Comparison of ENCODE assay signal across 11 mouse cellular contexts in the genomic region with DNA sequence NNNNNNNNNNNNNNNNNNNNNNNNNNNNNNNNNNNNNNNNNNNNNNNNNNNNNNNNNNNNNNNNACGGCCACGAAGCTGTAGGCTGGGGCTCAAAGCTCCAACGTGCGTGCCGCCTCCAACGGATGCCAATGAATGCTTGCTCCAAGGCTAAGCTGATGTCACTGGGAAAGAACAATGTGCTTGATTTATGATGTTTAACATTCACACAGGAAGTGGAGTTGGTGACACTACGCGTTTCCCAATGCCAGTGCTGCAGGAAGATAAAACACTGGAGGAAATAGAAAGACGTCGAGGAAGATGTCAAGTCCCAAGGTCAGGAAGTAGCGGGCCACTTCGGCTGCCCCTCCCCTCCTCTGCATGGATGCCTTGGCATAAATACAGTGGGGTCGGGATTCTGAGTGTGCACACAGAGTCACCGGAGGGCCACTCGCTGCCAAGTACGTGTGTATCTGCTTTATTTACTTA.
DNase-seq lines count a peak whose midpoint lies in the region; ATAC-seq lines count a peak whose summit lies in the region.
"Had no signal": no experiment of that assay in that cellular context is flagged by ENCODE, and none has a peak within 500 bp of the region (broad histone marks: within the 10 kb centered on the region; RNA-seq: fewer than 3 reads in every experiment).

No protein-coding gene starts in this region.

- no peaks in the 10 kb centered on the region for H3K36me3 ChIP-seq in hindbrain, embryonic 16.5 days (ENCODE audit: control insufficient read depth, insufficient read depth, low read length)
- no peaks in the 10 kb centered on the region for H3K36me3 ChIP-seq in hindbrain, embryonic 11.5 days (ENCODE audit: control insufficient read depth, insufficient read depth, low read length)
- no peaks in the 10 kb centered on the region for H3K36me3 ChIP-seq in liver, embryonic 15.5 days (replicated peaks)
- no peaks in the 10 kb centered on the region for H3K36me3 ChIP-seq in neural tube, embryonic 13.5 days
- H3K36me3 ChIP-seq: forebrain, embryonic 15.5 days had no signal

- peak; percentile 54; the same call in 1 of the 2 replicates for ATAC-seq in hindbrain, embryonic 16.5 days
- ATAC-seq in hindbrain, embryonic 11.5 days (ENCODE audit: low FRiP score), result no peak
- ATAC-seq in liver, embryonic 15.5 days (ENCODE audit: insufficient read depth), result 0 out of 2 replicates have a peak, but pooled peaks have one; percentile 28
- ATAC-seq in neural tube, embryonic 13.5 days (ENCODE audit: low read depth), result peak; percentile 32; the same call in 1 of the 2 replicates
- ATAC-seq: forebrain, embryonic 15.5 days; Patski had no signal

- 60% methylated on average over 16 of the region's 16 CpGs for WGBS in hindbrain, embryonic 16.5 days
- WGBS in hindbrain, embryonic 11.5 days, result 82% methylated on average over 16 of the region's 16 CpGs
- 14% methylated on average over 16 of the region's 16 CpGs for WGBS in liver, embryonic 15.5 days (ENCODE audit: insufficient replicate concordance)
- 42% methylated on average over 16 of the region's 16 CpGs for WGBS in neural tube, embryonic 13.5 days

- no peaks in the 10 kb centered on the region for H3K4me1 ChIP-seq in hindbrain, embryonic 16.5 days (ENCODE audit: control insufficient read depth, insufficient read depth, low read depth, low read length)
- H3K4me1 ChIP-seq in hindbrain, embryonic 11.5 days (replicated peaks; ENCODE audit: control insufficient read depth, insufficient read depth, low read length), result no peaks in the 10 kb centered on the region
- H3K4me1 ChIP-seq in liver, embryonic 15.5 days (replicated peaks), result no peaks in the 10 kb centered on the region
- peaks cover 13% of the 10 kb centered on the region for H3K4me1 ChIP-seq in neural tube, embryonic 13.5 days (replicated peaks)
- H3K4me1 ChIP-seq: forebrain, embryonic 15.5 days had no signal

- H3K27me3 ChIP-seq in hindbrain, embryonic 16.5 days (replicated peaks; ENCODE audit: control insufficient read depth, insufficient read depth, low read length), result no peaks in the 10 kb centered on the region
- no peaks in the 10 kb centered on the region for H3K27me3 ChIP-seq in hindbrain, embryonic 11.5 days (ENCODE audit: control insufficient read depth, insufficient read depth, low read length)
- no peaks in the 10 kb centered on the region for H3K27me3 ChIP-seq in liver, embryonic 15.5 days
- H3K27me3 ChIP-seq in neural tube, embryonic 13.5 days, result no peaks in the 10 kb centered on the region
- H3K27me3 ChIP-seq: forebrain, embryonic 15.5 days; Patski had no signal

- DNase-seq in hindbrain, embryonic 11.5 days (ENCODE audit: low spot score), result no peak
- peak; percentile 42 for DNase-seq in kidney, adult 9 months
- no peak for DNase-seq in gastrocnemius, adult 18-20 months (ENCODE audit: low spot score)
- DNase-seq in left cerebral cortex, adult 11 months (ENCODE audit: low spot score), result no peak
- no peak for DNase-seq in thymus, postnatal 25 days
- DNase-seq: spleen, adult 18-20 months had no signal

- H3K9me3 ChIP-seq in hindbrain, embryonic 16.5 days (ENCODE audit: control insufficient read depth, low read length), result no peaks in the 10 kb centered on the region
- H3K9me3 ChIP-seq in hindbrain, embryonic 11.5 days (ENCODE audit: control insufficient read depth, low read length), result no peaks in the 10 kb centered on the region
- no peaks in the 10 kb centered on the region for H3K9me3 ChIP-seq in liver, embryonic 15.5 days (replicated peaks)
- H3K9me3 ChIP-seq in neural tube, embryonic 13.5 days, result peaks cover 3% of the 10 kb centered on the region; the same call in 1 of the 2 replicates
- H3K9me3 ChIP-seq: forebrain, embryonic 15.5 days had no signal

- no peak overlapping the region for H3K27ac ChIP-seq in hindbrain, embryonic 16.5 days (ENCODE audit: low read depth, low read length)
- no peak overlapping the region for H3K27ac ChIP-seq in hindbrain, embryonic 11.5 days (ENCODE audit: low read depth, low read length)
- H3K27ac ChIP-seq in liver, embryonic 15.5 days (replicated peaks), result no peak overlapping the region
- H3K27ac ChIP-seq in neural tube, embryonic 13.5 days (replicated peaks), result no peak overlapping the region
- H3K27ac ChIP-seq: forebrain, embryonic 15.5 days had no signal

- no peak overlapping the region for H3K9ac ChIP-seq in hindbrain, embryonic 16.5 days (ENCODE audit: low read depth, low read length)
- H3K9ac ChIP-seq in hindbrain, embryonic 11.5 days (ENCODE audit: low read depth, low read length), result no peak overlapping the region
- no peak overlapping the region for H3K9ac ChIP-seq in liver, embryonic 15.5 days
- no peak overlapping the region for H3K9ac ChIP-seq in neural tube, embryonic 13.5 days
- H3K9ac ChIP-seq: forebrain, embryonic 15.5 days had no signal

- no peak overlapping the region for H3K4me3 ChIP-seq in hindbrain, embryonic 16.5 days (ENCODE audit: low read length)
- H3K4me3 ChIP-seq in hindbrain, embryonic 11.5 days (ENCODE audit: low read depth, low read length), result no peak overlapping the region
- no peak overlapping the region for H3K4me3 ChIP-seq in liver, embryonic 15.5 days (replicated peaks)
- no peak overlapping the region for H3K4me3 ChIP-seq in neural tube, embryonic 13.5 days
- H3K4me3 ChIP-seq: forebrain, embryonic 15.5 days had no signal

- no peak overlapping the region for H3K4me2 ChIP-seq in hindbrain, embryonic 16.5 days (ENCODE audit: low read length)
- no peak overlapping the region for H3K4me2 ChIP-seq in hindbrain, embryonic 11.5 days (replicated peaks; ENCODE audit: low read depth, low read length)
- no peak overlapping the region for H3K4me2 ChIP-seq in liver, embryonic 15.5 days
- no peak overlapping the region for H3K4me2 ChIP-seq in neural tube, embryonic 13.5 days
- H3K4me2 ChIP-seq: forebrain, embryonic 15.5 days had no signal
